Mouse (Mus musculus): ENCODE results near the gene Mtmr11. TPM values are rescaled to one million over a fixed set of nuclear protein-coding genes. Genes with fewer than 3 reads are reported as not detected.

Gene Mtmr11
- polyA plus RNA-seq, 1 experiment from 2014 or later = 14.1 TPM

Small RNAs within 50 kb of the gene (microRNA-seq; reads per million reads assigned to microRNA genes)
- gene Gm44492 = not detected

Other genes with a start within 250 kb of the Mtmr11 start
- gene Anp32e, start 232.8 kb upstream of the Mtmr11 start, polyA plus RNA-seq (2015; fragmentation: Nextera tagmentation; extraction: Ambion mirVana) = 150 and 161 TPM in 2 replicates
- 65.9 and 74.1 TPM in 2 replicates for gene Plekho1, start 166.0 kb upstream of the Mtmr11 start, polyA plus RNA-seq (2015; fragmentation: Nextera tagmentation; extraction: Ambion mirVana)
- 66.9 and 77.1 TPM in 2 replicates for gene Vps45, start 103.5 kb upstream of the Mtmr11 start, polyA plus RNA-seq (2015; fragmentation: Nextera tagmentation; extraction: Ambion mirVana)
- gene Otud7b, start 57.5 kb upstream of the Mtmr11 start, polyA plus RNA-seq (2015; fragmentation: Nextera tagmentation; extraction: Ambion mirVana) = 9.4 and 12.7 TPM in 2 replicates
- gene Sf3b4, start 10.3 kb downstream of the Mtmr11 start, polyA plus RNA-seq (2015; fragmentation: Nextera tagmentation; extraction: Ambion mirVana) = 135 and 145 TPM in 2 replicates
- gene Sv2a, start 19.1 kb downstream of the Mtmr11 start, polyA plus RNA-seq (2015; fragmentation: Nextera tagmentation; extraction: Ambion mirVana) = 72.2 and 78.5 TPM in 2 replicates
- gene Bola1, start 57.7 kb downstream of the Mtmr11 start, polyA plus RNA-seq (2015; fragmentation: Nextera tagmentation; extraction: Ambion mirVana) = 54.1 and 63.0 TPM in 2 replicates
- 0.52 TPM in 1 of 2 replicates, not detected in the other for gene Hist2h2ab, start 57.9 kb downstream of the Mtmr11 start, polyA plus RNA-seq (2015; fragmentation: Nextera tagmentation; extraction: Ambion mirVana)
- 1.1 and 2.1 TPM in 2 replicates for gene Hist2h2ac, start 58.9 kb downstream of the Mtmr11 start, polyA plus RNA-seq (2015; fragmentation: Nextera tagmentation; extraction: Ambion mirVana)
- 4.0 and 4.3 TPM in 2 replicates for gene Hist2h2be, start 59.1 kb downstream of the Mtmr11 start, polyA plus RNA-seq (2015; fragmentation: Nextera tagmentation; extraction: Ambion mirVana)
- 2.2 and 2.6 TPM in 2 replicates for gene Hist2h3c2, start 77.1 kb downstream of the Mtmr11 start, polyA plus RNA-seq (2015; fragmentation: Nextera tagmentation; extraction: Ambion mirVana)
- 69.0 and 69.4 TPM in 2 replicates for gene Hist2h2aa2, start 78.3 kb downstream of the Mtmr11 start, polyA plus RNA-seq (2015; fragmentation: Nextera tagmentation; extraction: Ambion mirVana)
- 12.3 and 21.1 TPM in 2 replicates for gene Hist2h2aa1, start 83.5 kb downstream of the Mtmr11 start, polyA plus RNA-seq (2015; fragmentation: Nextera tagmentation; extraction: Ambion mirVana)
- gene Hist2h3c1, start 84.7 kb downstream of the Mtmr11 start, polyA plus RNA-seq (2015; fragmentation: Nextera tagmentation; extraction: Ambion mirVana) = 0.38 and 0.96 TPM in 2 replicates
- 3.3 and 3.5 TPM in 2 replicates for gene Hist2h4, start 101.3 kb downstream of the Mtmr11 start, polyA plus RNA-seq (2015; fragmentation: Nextera tagmentation; extraction: Ambion mirVana)
- 13.1 and 17.8 TPM in 2 replicates for gene Hist2h3b, start 106.7 kb downstream of the Mtmr11 start, polyA plus RNA-seq (2015; fragmentation: Nextera tagmentation; extraction: Ambion mirVana)
- 2.1 and 2.7 TPM in 2 replicates for gene Hist2h2bb, start 107.7 kb downstream of the Mtmr11 start, polyA plus RNA-seq (2015; fragmentation: Nextera tagmentation; extraction: Ambion mirVana)
- 1.9 and 2.1 TPM in 2 replicates for gene Fcgr1, start 132.0 kb downstream of the Mtmr11 start, polyA plus RNA-seq (2015; fragmentation: Nextera tagmentation; extraction: Ambion mirVana)